ENCODE assay signal across 30 mouse cellular contexts in the genomic region with DNA sequence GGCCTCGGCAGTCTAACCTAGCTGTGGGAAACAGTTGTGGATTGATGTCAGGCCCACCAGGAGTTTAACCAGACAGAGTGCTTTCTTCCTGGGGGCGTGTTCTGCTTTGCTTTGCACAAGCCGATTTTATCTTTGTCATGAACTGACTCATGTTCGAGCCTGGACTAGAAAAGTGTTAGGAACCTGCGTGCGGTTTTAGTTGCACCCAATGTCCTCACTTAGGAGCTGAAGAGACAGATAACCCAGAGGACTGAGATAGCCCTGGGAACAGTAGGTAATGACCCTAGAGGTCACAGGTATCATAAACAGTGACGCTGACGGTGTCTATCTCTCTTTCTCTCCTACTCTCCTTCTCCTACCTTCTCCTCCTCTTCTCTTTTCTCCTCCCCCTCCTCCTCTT. TPM values are rescaled to one million over a fixed set of nuclear protein-coding genes. Genes with fewer than 3 reads are reported as not detected.
DNase-seq lines count a peak whose midpoint lies in the region; ATAC-seq and TF ChIP-seq lines count a peak whose summit lies in the region.
"Had no signal": no experiment of that assay in that cellular context is flagged by ENCODE, and none has a peak within 500 bp of the region (broad histone marks: within the 10 kb centered on the region; RNA-seq: fewer than 3 reads in every experiment).

No protein-coding gene starts in this region.

- H3K4me3 ChIP-seq in erythroblast, embryonic 14.5 days (replicated peaks), result peak overlapping the region; percentile 18
- H3K4me3 ChIP-seq in lung, embryonic 15.5 days, result no peak overlapping the region
- no peak overlapping the region for H3K4me3 ChIP-seq in bone marrow, adult 2 months (replicated peaks; ENCODE audit: control insufficient read depth, low read depth, low read length)
- peak overlapping the region; percentile 32 for H3K4me3 ChIP-seq in liver, embryonic 16.5 days (ENCODE audit: low read depth, low read length)
- H3K4me3 ChIP-seq: embryonic facial prominence, embryonic 12.5 days; heart, embryonic 12.5 days; hindbrain, embryonic 10.5 days; limb, embryonic 12.5 days; megakaryocyte, embryonic 14.5 days; myocyte; neural tube, embryonic 13.5 days; stomach, embryonic 15.5 days had no signal

- H3K4me1 ChIP-seq in erythroblast, embryonic 14.5 days (ENCODE audit: control insufficient read depth), result peaks cover 30% of the 10 kb centered on the region
- peaks cover 25% of the 10 kb centered on the region for H3K4me1 ChIP-seq in lung, embryonic 15.5 days
- H3K4me1 ChIP-seq in bone marrow, adult 2 months (ENCODE audit: control insufficient read depth, insufficient read depth, low read length), result no peaks in the 10 kb centered on the region
- H3K4me1 ChIP-seq in liver, embryonic 16.5 days (ENCODE audit: control insufficient read depth, low read depth, low read length), result peaks cover 25% of the 10 kb centered on the region
- H3K4me1 ChIP-seq: embryonic facial prominence, embryonic 12.5 days; neural tube, embryonic 13.5 days; stomach, embryonic 15.5 days had no signal

- ATAC-seq in erythroblast, adult 5-6 weeks (replicated peaks; ENCODE audit: low FRiP score, poor library complexity, severe bottlenecking), result no peak
- ATAC-seq in lung, embryonic 15.5 days (ENCODE audit: borderline replicate concordance, extremely low read depth, low FRiP score, low TSS enrichment), result no peak
- ATAC-seq in liver, embryonic 16.5 days (ENCODE audit: low read depth), result peak; percentile 45
- no peak for ATAC-seq in megakaryocyte-erythroid progenitor cell, adult 5-6 weeks (replicated peaks; ENCODE audit: low FRiP score, low TSS enrichment, poor library complexity, severe bottlenecking)
- ATAC-seq: CD4-positive, CD25-positive, alpha-beta regulatory T cell, adult 4 months; Patski had no signal

- WGBS in lung, embryonic 15.5 days, result 56% methylated on average over 8 of the region's 8 CpGs
- 58% methylated on average over 8 of the region's 8 CpGs for WGBS in bone marrow, adult 2 months
- 44% methylated on average over 8 of the region's 8 CpGs for WGBS in liver, embryonic 16.5 days (ENCODE audit: insufficient replicate concordance)

- H3K4me2 ChIP-seq in lung, embryonic 15.5 days, result no peak overlapping the region
- peak overlapping the region; percentile 57 for H3K4me2 ChIP-seq in liver, embryonic 16.5 days (ENCODE audit: low read depth, low read length)
- H3K4me2 ChIP-seq: embryonic facial prominence, embryonic 12.5 days; heart, embryonic 12.5 days; limb, embryonic 12.5 days; lung, embryonic 14.5 days; neural tube, embryonic 13.5 days; stomach, embryonic 15.5 days had no signal

- DNase-seq in lung, adult 18-20 months, result no peak
- no peak for DNase-seq in spleen, adult 18-20 months
- DNase-seq: adrenal gland, postnatal 36 days; cerebellum, adult 11-12 months; cerebellum, postnatal 25 days; gastrocnemius, postnatal 10 days; heart, postnatal 10 days; kidney, adult 9 months; kidney, postnatal 14 days; lung, postnatal 36 days; thymus, postnatal 25 days had no signal

- TF ChIP-seq POLR2A in bone marrow, adult 2 months (IDR thresholded peaks at IDR 0.05; ENCODE audit: borderline replicate concordance, control insufficient read depth, low read depth, low read length), result no peak

- H3K36me3 ChIP-seq in erythroblast, embryonic 14.5 days (ENCODE audit: control insufficient read depth), result no peaks in the 10 kb centered on the region
- H3K36me3 ChIP-seq in lung, embryonic 15.5 days, result no peaks in the 10 kb centered on the region
- no peaks in the 10 kb centered on the region for H3K36me3 ChIP-seq in liver, embryonic 16.5 days (ENCODE audit: control insufficient read depth, insufficient read depth)
- H3K36me3 ChIP-seq: embryonic facial prominence, embryonic 12.5 days; heart, embryonic 12.5 days; limb, embryonic 12.5 days; stomach, embryonic 15.5 days had no signal

- no peak overlapping the region for H3K9ac ChIP-seq in lung, embryonic 15.5 days
- peak overlapping the region; percentile 48 for H3K9ac ChIP-seq in liver, embryonic 16.5 days (ENCODE audit: low read depth, low read length)
- H3K9ac ChIP-seq: embryonic facial prominence, embryonic 12.5 days; heart, embryonic 12.5 days; limb, embryonic 12.5 days; lung, embryonic 14.5 days; neural tube, embryonic 13.5 days; stomach, embryonic 15.5 days had no signal

- peak overlapping the region; percentile 32; the same call in 1 of the 2 replicates for H3K27ac ChIP-seq in lung, embryonic 15.5 days
- peak overlapping the region; percentile 26; the same call in 1 of the 2 replicates for H3K27ac ChIP-seq in bone marrow, adult 2 months (ENCODE audit: control insufficient read depth, insufficient read depth, low read depth, low read length, poor library complexity)
- peak overlapping the region; percentile 60 for H3K27ac ChIP-seq in liver, embryonic 16.5 days (ENCODE audit: low read length)
- H3K27ac ChIP-seq: embryonic facial prominence, embryonic 12.5 days; hindbrain, postnatal 0 days; limb, embryonic 12.5 days; neural tube, embryonic 13.5 days; stomach, embryonic 15.5 days had no signal

- H3K27me3 ChIP-seq in erythroblast, embryonic 14.5 days (ENCODE audit: control insufficient read depth), result peaks cover 6% of the 10 kb centered on the region
- H3K27me3 ChIP-seq in lung, embryonic 15.5 days, result no peaks in the 10 kb centered on the region
- no peaks in the 10 kb centered on the region; the same call in 1 of the 2 replicates for H3K27me3 ChIP-seq in liver, embryonic 16.5 days (ENCODE audit: control insufficient read depth, insufficient read depth, low read depth, low read length)
- H3K27me3 ChIP-seq: embryonic facial prominence, embryonic 12.5 days; limb, embryonic 12.5 days; neural tube, embryonic 13.5 days; stomach, embryonic 15.5 days had no signal

- no peak for TF ChIP-seq CTCF in bone marrow, adult 2 months (IDR thresholded peaks at IDR 0.05; ENCODE audit: control insufficient read depth, insufficient read depth, low read length)

- no peaks in the 10 kb centered on the region for H3K9me3 ChIP-seq in erythroblast, embryonic 14.5 days (ENCODE audit: control insufficient read depth, low read length)
- H3K9me3 ChIP-seq in lung, embryonic 15.5 days, result no peaks in the 10 kb centered on the region
- H3K9me3 ChIP-seq in liver, embryonic 16.5 days (replicated peaks; ENCODE audit: control insufficient read depth, low read length), result no peaks in the 10 kb centered on the region
- H3K9me3 ChIP-seq: embryonic facial prominence, embryonic 12.5 days; heart, embryonic 12.5 days; hindbrain, embryonic 10.5 days; limb, embryonic 12.5 days; megakaryocyte, embryonic 14.5 days; neural tube, embryonic 13.5 days; stomach, embryonic 15.5 days had no signal

RNA-seq across cellular contexts. Expression of a gene that starts 16.5 kb away (rescaled TPM):
- 0.09 TPM in 1 of 2 replicates, not detected in the other for polyA plus RNA-seq in erythroblast, embryonic 14.5 days (2012)
- 2.1 TPM in 1 of 2 replicates, not detected in the other for total RNA-seq in erythroblast, adult 5-6 weeks (2015; ENCODE audit: low replicate concordance)
- total RNA-seq in erythroblast, adult 5-6 weeks (2017; ENCODE audit: low replicate concordance), result 0.28 and 0.51 TPM in 2 replicates
- polyA plus RNA-seq in lung, embryonic 15.5 days (2015; fragmentation: Nextera tagmentation; extraction: Ambion mirVana), result 19.4 and 21.7 TPM in 2 replicates
- polyA plus RNA-seq in bone marrow, adult 2 months (2011; ENCODE audit: insufficient read depth, insufficient read length, low replicate concordance, missing spikeins), result 1.3 and 2.4 TPM in 2 replicates
- 2.0 and 3.3 TPM in 2 replicates for polyA plus RNA-seq in liver, embryonic 16.5 days (2015; fragmentation: Nextera tagmentation; extraction: Ambion mirVana)
- total RNA-seq in megakaryocyte-erythroid progenitor cell, adult 5-6 weeks (2014; fragmentation: Nextera tagmentation), result 0.25 TPM in 1 of 2 replicates, not detected in the other
- total RNA-seq in megakaryocyte-erythroid progenitor cell, adult 5-6 weeks (2017), result not detected in 2 replicates
- total RNA-seq: granulocyte monocyte progenitor cell, adult 5-6 weeks had no signal

Comparison
In these comparisons a context has a peak if more than half of its experiments do, and no peak if none do; other contexts are left out.
1. H3K4me3 ChIP-seq: peak in erythroblast, embryonic 14.5 days (single experiment) and liver, embryonic 16.5 days (single experiment); none in lung, embryonic 15.5 days (single experiment) and bone marrow, adult 2 months (single experiment).
2. Peak in every context shown above with its lines, with median percentiles within 50 percentile points of each other: H3K27ac ChIP-seq.